Mouse (Mus musculus): ENCODE data around the gene Plxnb2.

Plxnb2 gene

GRCm38 (mm10) chr15:89149271-89150040, 31.1 kb downstream of the Plxnb2 start, which contains the start of gene Mapk11:
Gene Mapk11, minus strand, starts transcription at chr15:89149628.
- CTCF ChIA-PET, result interaction anchor here (0.6 kb wide), 1 partner anchor 196 kb away, joined by 3 read pairs; no protein-coding TSS in a partner anchor

- CTCF ChIA-PET, result interaction anchor here (0.6 kb wide), 2 partner anchors 17 to 197 kb away, joined by 3 to 4 read pairs; no protein-coding TSS in a partner anchor
Measured at GRCm38 (mm10) chr15:89148496-89149270, 31.9 kb downstream of the Plxnb2 start.

GRCm38 (mm10) chr15:89147895-89148294, 32.7 kb downstream of the Plxnb2 start:
- CTCF ChIA-PET, result no interaction called here

DNA sequence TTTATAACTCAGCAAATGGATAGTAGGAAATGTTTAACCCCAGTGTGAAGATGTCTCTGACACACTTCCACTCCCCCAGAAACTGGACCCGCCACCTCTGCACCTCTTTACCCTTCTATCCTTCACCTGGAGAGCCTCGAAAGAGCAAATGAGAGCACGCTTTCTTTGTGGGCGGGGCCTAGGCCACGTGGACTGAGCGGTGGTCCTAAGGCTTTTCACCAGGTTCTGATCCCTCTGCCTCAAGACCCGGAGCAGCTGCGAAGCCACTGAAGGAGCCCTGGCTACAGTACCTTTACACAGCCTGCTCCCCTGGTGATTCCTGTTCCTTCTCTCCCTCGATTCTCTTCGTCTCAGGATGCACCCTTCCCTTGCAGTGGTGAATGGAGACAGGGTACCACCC, 33.1 kb downstream of the Plxnb2 start:
- CTCF ChIA-PET, result no interaction called here

DNA sequence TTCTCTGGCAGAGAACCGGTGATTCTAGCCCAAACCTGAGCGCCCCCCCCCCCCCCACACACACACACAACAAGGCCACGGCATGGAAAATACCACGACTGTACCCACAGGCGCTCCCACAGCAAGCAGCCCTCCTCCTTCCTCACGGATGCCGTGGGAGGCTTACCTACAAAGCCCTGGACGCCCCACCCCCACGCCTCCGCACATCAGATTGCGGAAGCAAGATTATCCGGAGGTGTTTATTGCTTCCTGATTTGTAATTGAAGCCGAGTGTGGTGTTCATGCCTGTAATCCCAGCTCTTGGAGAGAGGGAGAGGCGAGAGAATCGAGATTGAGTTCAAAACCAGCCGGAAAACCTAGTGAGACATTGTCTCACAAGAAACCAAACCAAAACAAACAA, 33.6 kb downstream of the Plxnb2 start:
- CTCF ChIA-PET, result interaction anchor here (1.3 to 2.6 kb wide), 2 partner anchors 11 to 19 kb away, joined by 4 to 15 read pairs; partner anchors contain the start of gene Hdac10

DNA sequence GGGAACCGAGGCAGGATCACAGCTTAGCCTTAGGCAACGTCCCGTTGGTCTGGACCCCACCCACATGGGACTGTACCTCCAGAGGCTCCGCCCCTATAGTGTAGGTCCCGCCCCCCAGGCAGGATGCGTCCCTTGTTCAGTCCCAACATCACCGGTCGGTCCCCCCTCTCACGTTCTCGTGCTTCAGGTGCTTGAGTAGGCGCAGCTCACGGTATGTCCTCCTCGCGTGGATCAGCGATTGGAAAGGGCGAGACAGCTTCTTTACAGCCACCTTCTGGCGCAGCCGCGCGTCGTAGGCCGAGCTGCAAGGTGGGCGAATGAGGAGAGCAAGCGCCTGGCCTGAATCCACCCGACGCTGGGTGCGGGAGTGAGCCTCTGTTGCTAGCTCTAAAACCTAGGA, 34.1 kb downstream of the Plxnb2 start:
- CTCF ChIA-PET, result interaction anchor here (0.6 to 2.6 kb wide), 4 partner anchors 12 to 175 kb away, joined by 3 to 15 read pairs (median 4); partner anchors contain the start of gene Hdac10

- CTCF ChIA-PET, result interaction anchor here (0.6 to 2.6 kb wide), 4 partner anchors 12 to 176 kb away, joined by 3 to 15 read pairs (median 4); partner anchors contain the start of gene Hdac10
Measured at GRCm38 (mm10) chr15:89145813-89146350, 34.7 kb downstream of the Plxnb2 start.

DNA sequence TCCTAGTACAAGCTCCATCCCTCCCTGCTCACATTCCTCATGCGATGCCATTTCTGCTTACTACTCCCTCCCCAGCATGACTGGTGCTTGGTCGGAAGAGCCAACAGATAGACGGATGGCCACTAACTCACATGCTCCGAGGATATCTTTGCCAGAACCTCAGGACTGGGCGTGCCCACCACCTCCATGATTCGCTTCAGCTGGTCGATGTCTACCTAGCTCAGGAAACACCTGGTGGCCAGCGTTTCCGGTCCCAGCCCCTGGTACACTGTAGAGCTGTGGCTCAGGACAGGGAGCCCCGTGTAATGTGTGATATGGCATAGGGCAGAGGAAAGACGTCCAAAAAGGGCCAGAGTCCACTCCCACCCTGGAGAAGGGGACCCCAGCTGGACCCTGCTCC, 35.6 kb downstream of the Plxnb2 start:
- CTCF ChIA-PET, result interaction anchor here (2.6 kb wide), 1 partner anchor 16 kb away, joined by 15 read pairs; the partner anchor contains the start of gene Hdac10

GRCm38 (mm10) chr15:89143134-89143533, 37.5 kb downstream of the Plxnb2 start:
- CTCF ChIA-PET, result interaction anchor here (0.6 kb wide), 1 partner anchor 129 kb away, joined by 16 read pairs; no protein-coding TSS in a partner anchor

GRCm38 (mm10) chr15:89141905-89142304, 38.7 kb downstream of the Plxnb2 start:
- CTCF ChIA-PET, result interaction anchor here (1.2 to 1.6 kb wide), 2 partner anchors 10 to 12 kb away, joined by 4 to 6 read pairs; no protein-coding TSS in a partner anchor

- CTCF ChIA-PET, result interaction anchor here (0.5 to 1.6 kb wide), 4 partner anchors 9 to 70 kb away, joined by 4 to 7 read pairs (median 6); no protein-coding TSS in a partner anchor
Measured at GRCm38 (mm10) chr15:89141443-89141842, 39.1 kb downstream of the Plxnb2 start.

GRCm38 (mm10) chr15:89140659-89141252, 39.8 kb downstream of the Plxnb2 start, which contains the start of gene Mapk12:
Gene Mapk12, minus strand, starts transcription at chr15:89140703.
- CTCF ChIA-PET, result interaction anchor here (0.6 to 1.6 kb wide), 3 partner anchors 9 to 66 kb away, joined by 4 to 7 read pairs (median 6); no protein-coding TSS in a partner anchor

DNA sequence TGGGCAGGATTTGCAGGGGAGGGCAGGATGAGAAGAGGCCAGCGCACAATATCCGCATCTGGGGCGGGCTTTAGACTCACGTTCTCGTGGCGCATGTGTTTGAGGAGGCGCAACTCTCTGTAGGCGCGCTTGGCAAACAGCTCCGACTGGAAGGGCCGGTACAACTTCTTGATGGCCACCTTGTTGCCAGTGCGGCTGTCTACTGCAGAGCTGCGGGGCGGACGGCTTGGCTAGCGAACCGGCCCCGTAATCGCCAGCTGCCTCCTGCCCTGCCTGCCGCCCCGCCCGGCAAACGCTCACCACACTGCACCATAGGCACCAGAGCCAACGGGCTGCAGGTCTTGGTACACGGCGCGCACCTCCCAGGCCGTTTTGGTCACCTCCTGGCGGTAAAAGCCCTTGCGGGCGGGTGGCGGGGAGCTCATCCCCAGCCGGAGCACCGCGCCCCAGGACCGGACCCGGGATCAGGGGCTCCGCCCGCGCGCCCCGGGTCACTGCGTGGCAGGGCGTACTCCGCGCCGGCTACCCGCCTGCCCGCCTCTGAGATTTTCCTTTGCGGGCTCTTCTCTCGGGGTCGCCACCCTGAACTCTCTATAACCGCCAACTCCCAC, 40.4 kb downstream of the Plxnb2 start:
- CTCF ChIA-PET, result no interaction called here

DNA sequence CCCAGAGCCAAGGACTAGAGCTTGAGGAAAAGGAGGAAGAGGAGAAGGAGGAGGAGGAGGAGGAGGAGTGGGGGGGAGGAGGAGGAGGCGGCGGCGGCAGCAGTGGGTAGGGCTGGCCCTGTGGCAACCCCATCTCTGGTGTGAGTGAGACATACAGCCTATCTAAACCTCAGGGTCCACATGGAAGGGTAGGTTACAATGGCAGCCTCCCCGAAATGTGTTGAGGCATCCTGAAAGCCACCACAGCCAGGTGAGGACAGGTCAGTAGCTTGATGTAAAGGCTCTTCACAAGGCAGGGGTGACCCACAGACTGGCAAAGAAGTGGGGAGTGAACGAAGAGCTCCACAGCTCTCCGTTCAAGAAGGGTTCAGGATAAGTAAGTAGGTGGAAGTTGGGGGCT, 42.1 kb downstream of the Plxnb2 start:
- CTCF ChIA-PET, result no interaction called here

GRCm38 (mm10) chr15:89138046-89138405, 42.6 kb downstream of the Plxnb2 start:
- CTCF ChIA-PET, result interaction anchor here (0.6 kb wide), 1 partner anchor 71 kb away, joined by 3 read pairs; no protein-coding TSS in a partner anchor

DNA sequence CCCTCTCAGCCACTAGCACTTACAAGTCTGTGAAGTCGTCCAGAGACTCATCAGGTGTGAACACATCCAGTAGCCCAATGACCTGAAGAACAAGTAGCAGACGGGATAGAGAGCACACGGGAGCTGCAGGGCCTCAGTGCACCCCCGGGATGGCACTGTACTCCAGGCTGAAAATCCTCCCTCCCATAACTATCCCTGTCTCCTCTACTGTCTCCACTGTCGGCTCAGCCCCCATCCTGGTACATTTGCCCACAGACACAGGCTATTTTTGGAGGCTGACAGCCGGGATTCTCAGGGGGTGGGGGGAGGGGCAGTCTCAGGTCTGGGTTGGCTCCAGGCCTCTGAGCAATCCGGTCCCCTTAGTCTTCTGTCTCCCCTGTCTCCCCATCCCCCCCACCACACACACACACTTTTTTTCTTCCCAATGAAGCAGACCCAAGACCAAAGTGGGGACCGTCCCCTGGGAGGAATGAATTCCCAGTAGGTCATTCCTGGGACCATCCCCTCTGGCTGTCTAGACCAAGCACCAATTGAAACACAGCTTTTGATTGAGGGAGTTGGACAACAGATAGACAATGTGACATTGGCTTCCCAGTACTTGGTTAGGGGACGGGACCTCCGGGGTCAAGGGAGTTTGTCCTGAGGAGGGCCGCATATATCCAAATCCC, 43.1 kb downstream of the Plxnb2 start:
- CTCF ChIA-PET, result interaction anchor here (0.6 to 0.7 kb wide), 2 partner anchors 52 to 72 kb away, joined by 3 to 6 read pairs; no protein-coding TSS in a partner anchor

DNA sequence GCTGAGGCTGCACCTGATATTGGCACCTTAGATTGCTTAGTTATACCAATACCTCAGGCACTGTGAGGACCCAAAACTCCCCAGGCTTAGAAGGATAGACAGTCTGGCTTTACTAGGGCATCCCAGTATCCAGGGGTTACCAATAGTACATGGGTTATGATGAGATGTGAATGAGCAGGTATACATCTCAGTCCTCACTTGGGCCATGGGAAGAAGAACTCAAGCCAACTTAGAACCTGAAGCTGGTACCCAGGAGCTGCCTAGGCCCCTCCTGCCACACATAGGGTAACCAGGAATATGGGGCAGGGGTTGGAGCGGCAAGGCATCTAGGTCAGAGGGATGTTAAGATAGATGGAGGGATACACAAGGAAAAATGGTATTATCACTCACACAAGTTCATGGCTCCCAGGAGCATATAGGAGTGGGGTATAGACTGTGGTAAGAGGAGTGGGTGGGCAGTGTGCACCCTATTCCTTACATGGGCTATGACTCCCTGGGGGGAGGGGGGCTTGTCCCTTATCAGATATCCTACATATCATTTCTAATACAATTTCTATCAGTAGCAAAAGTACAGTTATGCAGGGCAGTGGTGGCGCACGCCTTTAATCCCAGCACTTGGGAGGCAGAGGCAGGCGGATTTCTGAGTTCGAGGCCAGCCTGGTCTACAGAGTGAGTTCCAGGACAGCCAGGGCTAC, 44.0 kb downstream of the Plxnb2 start:
- CTCF ChIA-PET, result interaction anchor here (0.7 kb wide), 1 partner anchor 53 kb away, joined by 6 read pairs; no protein-coding TSS in a partner anchor

- CTCF ChIA-PET, result interaction anchor here (0.5 to 1.4 kb wide), 3 partner anchors 10 to 224 kb away, joined by 4 to 6 read pairs (median 4); partner anchors contain the start of genes Lmf2 and Ncaph2
Measured at GRCm38 (mm10) chr15:89131316-89131715, 49.3 kb downstream of the Plxnb2 start.

DNA sequence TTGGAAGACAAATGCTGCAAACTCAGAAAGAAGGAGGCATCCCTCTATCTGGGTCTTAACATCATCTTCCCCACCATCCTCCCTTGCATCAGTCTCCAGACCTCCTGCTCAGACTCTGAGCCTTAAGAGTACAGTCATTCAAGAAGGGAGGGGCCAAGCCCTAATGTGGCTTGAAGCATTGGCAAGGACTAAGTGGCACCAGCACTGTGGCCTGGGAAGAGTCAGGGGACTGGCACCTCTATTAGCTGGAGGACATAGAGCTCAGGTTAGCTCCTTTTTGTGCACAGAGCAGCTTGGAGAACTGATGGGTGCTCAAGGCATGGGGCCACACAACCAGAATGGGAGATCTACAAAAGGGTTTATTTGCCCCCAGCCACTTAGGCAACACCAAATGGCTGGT, 50.3 kb downstream of the Plxnb2 start:
- CTCF ChIA-PET, result interaction anchor here (0.7 to 3.4 kb wide), 4 partner anchors 11 to 225 kb away, joined by 3 to 15 read pairs (median 4); partner anchors contain the start of genes Lmf2 and Ncaph2

All from spleen, embryonic (tissue).